Mouse (Mus musculus) retina, postnatal 7 days (tissue): ENCODE results near the gene Gm14180.
"Not testable (repeated sequence)": the region's sequence is repeated elsewhere in the genome, so short reads cannot be mapped to it uniquely, and the experiment has no call there.

Source experiments
- DNase-seq: peaks from one replicate; pipeline ENCODE4 v3.0.0-alpha.2; 2012; ENCODE audit warnings: low read depth, low spot score

Gm14180 gene

DNA sequence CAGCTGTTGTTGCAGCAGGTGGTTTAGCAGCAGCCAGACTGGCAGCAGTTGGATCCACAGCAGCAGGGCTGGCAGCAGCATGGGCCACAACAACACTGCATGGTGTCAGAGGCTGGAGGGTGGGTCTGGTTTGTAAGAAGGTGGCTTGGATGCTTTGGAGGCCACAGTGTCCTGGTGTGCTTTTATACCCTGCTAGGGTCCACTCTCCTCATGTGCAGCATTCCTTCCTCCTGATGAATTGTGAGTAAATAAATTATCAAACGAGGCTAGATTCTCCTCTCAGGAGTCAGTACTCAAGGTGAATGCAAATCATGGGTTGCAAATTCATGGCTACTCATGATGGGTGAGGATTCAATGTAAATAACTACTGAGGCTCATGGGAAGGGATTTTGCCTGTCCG, at the start of gene Gm14180:
TSS of gene Gm14180 (minus strand) at position 101 of the 400 bp plus-strand sequence.
- DNase-seq = no peak

DNA sequence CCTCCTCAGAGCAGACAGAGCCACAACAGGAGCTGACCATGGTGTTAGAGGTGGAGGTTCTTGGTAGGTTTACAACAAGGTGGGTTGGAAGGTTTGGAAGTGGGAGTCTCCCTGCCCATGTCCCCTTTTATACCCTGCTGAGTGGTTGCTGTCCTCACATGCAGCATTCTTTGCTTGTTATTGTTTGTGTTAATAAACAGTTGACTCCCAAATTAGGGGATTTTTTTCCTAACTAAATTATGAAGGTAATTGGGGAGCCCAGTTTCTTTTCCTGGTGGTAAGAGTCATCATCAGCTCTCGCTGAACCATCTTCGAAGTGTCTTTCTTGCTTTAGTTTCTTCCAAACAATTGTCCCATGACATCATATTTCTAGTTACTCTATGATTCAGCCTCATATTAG, 46.5 kb upstream of the Gm14180 start, which contains the start of gene Krtap4-8:
TSS of gene Krtap4-8 (minus strand) at position 101 of the 400 bp plus-strand sequence.
- DNase-seq = no peak

DNA sequence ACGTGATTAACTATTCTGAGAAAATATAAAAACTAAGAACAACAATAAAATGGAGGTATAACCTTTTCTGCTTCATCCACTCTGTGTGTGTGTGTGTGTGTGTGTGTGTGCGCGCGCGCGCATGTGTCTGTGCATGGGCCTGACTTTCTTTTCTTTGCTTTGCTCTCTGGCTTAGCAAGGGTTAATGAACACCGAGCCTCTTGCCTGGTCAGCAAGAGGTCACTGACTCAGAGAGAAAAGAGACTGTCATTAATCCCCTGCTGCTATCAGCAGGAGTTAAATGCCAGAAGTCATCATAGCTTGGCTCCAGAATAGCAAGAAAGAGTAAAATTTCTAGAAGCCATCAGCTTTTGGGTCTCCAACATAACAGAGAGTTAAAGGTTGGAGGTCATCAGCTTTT, 44.3 kb upstream of the Gm14180 start:
- no peak for DNase-seq

GRCm38 (mm10) chr11:99772813-99773212, 38.7 kb upstream of the Gm14180 start, which contains the start of gene Gm11595:
Gene Gm11595 (minus strand): TSS chr11:99772913.
- not testable (repeated sequence) for DNase-seq

DNA sequence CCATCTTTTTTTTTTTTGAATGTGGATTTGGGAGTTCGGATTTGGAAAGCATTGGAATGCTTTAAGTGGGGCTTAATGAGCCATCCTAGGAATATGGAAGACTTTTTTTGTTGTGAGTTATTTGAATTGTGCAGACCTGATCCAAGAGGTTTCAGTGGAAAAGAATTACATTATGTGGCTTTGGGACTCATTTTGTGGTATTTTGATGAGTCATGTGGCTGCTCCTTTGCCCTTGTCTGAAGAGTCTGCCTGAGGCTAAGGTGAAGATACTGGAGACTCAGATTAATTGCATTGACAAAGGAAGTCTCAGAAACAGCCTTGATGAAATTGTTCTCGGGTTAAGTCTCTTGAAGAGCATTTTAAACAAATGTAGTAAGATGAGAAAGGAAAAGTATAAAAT, 34.3 kb upstream of the Gm14180 start:
- no peak for DNase-seq

GRCm38 (mm10) chr11:99758877-99759276, 24.8 kb upstream of the Gm14180 start:
- DNase-seq = no peak

- no peak for DNase-seq
These were observed 9.9 kb upstream of the Gm14180 start for GRCm38 (mm10) chr11:99743985-99744384.

GRCm38 (mm10) chr11:99724061-99724460, 10.0 kb downstream of the Gm14180 start:
- no peak for DNase-seq

DNA sequence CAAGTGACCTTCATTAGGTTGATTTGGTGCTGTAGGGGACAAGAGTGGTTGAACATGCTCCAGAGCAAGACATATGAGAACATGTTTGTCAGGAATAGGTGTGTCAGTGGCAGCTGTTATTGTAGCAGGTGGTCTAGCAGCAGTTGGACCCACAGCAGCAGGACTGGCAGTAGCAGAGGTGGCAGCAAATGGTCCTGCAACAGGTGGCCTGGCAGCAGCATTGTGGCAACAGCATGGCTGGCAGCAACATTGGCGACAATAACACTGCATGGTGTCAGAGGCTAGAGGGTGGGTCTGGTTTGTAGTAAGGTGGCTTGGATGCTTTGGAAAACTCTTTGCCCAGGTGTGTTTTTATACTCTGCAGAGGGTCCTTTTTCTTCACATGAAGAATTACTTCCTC, 15.3 kb downstream of the Gm14180 start:
- DNase-seq = no peak

DNA sequence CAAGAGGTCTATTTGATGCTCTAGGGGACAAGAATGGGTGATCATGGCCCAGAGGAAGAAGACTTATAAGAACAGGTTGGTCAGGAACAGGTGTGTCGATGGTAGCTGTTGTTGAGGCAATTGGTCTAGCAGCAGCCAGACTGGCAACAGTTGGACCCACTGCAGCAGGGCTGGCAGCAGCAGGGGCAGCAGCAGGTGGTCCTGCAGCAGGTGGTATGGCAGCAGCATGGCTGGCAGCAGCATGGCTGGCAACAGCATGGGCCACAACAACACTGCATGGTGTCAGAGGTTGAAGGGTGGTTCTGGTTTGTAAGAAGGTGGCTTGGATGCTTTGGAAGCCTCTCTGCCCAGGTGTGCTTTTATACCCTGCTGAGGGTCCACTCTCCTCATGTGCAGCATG, 43.6 kb downstream of the Gm14180 start, which contains the start of gene Gm14190:
TSS of gene Gm14190 (minus strand) at position 278 of the 400 bp plus-strand sequence.
- no peak for DNase-seq

DNA sequence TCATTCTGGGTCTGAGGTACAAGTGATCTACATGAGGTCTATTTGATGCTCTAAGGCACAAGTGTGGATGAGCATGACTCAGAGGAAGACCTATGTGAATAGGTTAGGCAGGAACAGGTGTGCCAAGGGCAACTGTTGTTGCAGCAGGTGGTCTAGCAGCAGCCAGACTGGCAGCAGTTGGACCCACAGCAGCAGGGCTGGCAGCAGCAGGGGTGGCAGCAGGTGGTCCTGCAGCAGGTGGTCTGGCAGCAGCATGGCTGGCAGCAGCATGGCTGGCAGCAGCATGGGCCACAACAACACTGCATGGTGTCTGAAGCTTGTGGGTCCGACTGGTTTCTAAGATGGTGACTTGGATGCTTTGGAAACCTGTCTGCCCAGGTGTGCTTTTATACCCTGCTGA, 48.9 kb downstream of the Gm14180 start:
- not testable (repeated sequence) for DNase-seq
